Mouse (Mus musculus) frontal cortex, postnatal 10 days (tissue): ENCODE results near the gene Cabp2.
"Not testable (repeated sequence)": the region's sequence is repeated elsewhere in the genome, so short reads cannot be mapped to it uniquely, and the experiment has no call there.

ENCODE experiments used
- DNase-seq, 2 experiments: peaks; one replicate each; pipeline ENCODE4 v3.0.0; 2022; ENCODE audit warnings: low spot score in 2 of 2, mixed read lengths in 1 of 2

Gene Cabp2

DNA sequence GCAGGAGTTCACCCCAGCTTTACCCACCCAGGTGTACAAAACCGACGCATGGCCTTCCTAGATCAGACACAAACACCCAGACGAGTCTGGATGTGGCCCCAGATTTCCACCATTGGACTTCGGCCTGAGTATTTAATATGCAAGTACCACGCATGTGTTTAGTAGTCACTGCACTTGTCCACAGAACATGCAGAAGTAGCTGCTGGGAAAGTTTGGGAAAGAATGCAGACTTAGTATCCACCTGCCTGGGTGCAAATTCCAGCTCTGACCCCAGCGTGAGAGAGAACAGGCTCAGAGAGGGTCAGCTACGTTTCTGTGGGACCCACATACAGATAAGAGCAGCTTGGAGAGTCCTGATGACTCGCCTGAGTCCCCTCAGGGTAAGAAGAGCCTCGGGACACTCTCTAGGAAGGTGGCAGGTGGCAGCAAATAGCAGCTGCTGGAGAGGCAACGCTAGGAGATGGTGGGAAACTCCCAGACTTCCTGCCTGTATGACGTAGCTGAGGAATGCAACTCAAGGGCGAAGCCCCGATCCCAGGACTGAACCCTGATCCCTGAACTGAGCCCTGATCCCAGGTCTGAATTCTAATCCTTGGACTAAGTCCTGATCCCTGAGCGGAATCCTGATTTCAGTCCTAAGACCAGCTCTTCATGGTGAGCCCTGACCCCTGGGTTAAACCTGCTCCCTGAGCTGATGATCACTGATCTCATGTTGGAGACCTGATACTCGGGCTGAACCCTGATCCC, 25.3 kb upstream of the Cabp2 start:
- no peak for DNase-seq

DNA sequence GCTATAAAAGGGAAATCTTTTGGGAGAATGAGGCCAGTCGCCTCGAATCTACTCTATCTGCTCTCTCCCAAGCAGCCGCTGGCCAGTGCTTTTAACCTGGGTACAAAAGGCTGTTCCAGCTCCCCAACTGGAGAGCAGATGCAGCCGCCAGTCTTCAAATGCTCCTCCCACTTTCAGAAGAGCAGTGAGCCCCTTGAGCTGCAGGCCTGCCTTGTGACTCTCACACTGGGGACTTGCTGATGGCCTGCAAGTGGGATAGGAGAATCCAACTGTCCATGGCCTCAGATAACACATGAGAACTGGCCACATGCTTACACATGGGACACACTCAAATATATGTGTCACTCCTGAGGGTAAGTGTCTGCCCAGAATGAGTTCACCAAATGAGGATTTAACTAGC, 24.7 kb upstream of the Cabp2 start:
- DNase-seq = no peak

DNA sequence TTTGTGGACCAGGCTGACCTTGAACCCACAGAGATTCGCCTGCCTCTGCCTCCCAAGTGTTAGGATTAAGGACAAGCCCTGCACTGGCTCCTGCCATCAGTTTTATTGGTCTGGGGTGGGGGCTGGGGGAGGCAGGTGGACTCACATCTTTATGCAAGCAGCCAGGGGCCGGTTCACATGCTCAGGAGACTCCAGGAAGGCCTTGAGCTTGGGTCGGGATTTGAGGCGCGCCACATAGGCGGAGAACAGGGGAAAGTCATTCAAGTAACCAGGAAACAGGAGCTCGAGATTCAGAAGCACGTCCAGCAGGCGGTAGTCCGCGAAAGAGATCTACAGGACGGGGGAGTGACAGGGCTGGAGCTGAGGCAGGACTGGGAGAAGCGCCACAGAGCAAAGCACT, 24.0 kb upstream of the Cabp2 start:
- no peak for DNase-seq

DNA sequence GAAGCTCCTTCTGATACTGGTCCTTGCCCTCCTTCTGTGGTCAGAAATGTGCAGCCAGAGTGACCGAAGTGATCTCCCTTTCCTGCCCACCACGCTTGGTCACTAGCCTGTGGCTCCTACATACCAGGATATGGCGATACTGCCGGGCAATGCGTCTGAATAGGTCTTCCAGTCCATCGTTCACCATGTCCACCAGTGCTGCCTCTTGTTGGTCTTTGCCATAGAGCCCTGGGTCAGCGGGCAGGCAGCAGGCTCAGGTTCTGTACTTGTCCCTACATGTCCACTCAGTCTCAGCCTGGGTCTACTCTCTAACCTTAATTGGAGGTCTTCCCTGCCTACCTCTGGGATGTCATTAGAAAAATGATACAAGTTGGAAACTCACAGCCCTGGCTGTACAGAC, 23.4 kb upstream of the Cabp2 start:
- DNase-seq = no peak

DNA sequence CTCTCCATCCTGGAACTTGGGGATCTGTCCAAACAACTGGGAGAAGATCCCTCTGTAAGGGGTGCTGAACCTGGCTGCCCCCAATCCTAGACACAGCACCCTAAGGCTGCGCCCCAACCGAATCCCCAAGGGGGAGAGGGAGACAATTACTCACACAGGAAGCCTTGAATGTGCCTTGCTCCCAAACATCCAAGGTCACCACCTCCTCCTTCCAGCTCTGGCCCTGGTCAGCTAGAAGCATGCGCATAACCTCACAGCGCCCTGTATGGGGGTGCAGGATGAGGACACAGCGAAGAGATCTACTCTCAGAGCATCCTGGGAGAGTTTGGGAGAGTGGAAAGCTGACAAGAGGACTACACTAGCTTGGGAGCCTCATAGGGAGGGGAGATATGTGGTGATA, 22.8 kb upstream of the Cabp2 start:
- no peak for DNase-seq

DNA sequence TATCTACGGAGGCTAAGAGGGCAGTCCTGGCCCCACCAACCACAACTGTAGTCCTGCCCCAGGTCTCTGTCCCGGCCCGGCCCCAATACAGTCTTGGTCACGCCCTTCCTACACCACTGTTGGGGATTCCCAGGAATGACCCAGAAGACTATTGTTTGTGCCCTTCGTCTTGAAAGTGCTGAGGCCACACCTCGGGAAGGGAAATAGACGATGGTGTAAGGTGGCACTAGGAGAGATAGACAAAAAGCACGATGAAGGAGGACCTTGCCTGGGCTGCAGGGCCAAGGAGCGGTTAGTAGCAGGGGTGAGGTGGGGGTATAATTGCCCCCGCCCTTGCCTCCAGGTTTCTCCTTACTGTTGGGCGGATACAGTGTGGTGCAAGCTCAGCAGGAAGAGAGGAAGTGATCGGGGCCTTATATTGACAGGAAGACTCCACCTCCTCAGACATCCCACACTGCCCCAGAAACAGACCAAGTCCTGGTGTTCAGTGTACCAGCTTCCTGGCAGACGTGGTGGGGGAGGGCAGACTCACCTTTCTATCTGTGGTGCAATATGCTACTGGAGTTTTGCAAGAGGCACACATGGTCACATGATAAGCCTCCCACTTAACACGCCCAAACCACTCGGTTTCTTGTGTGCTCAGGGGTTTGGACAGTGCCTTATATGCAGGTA, 22.2 kb upstream of the Cabp2 start, which contains the start of gene Gstp3:
Gene Gstp3 (minus strand): TSS at position 501 of the 672 bp plus-strand sequence.
- DNase-seq = no peak

DNA sequence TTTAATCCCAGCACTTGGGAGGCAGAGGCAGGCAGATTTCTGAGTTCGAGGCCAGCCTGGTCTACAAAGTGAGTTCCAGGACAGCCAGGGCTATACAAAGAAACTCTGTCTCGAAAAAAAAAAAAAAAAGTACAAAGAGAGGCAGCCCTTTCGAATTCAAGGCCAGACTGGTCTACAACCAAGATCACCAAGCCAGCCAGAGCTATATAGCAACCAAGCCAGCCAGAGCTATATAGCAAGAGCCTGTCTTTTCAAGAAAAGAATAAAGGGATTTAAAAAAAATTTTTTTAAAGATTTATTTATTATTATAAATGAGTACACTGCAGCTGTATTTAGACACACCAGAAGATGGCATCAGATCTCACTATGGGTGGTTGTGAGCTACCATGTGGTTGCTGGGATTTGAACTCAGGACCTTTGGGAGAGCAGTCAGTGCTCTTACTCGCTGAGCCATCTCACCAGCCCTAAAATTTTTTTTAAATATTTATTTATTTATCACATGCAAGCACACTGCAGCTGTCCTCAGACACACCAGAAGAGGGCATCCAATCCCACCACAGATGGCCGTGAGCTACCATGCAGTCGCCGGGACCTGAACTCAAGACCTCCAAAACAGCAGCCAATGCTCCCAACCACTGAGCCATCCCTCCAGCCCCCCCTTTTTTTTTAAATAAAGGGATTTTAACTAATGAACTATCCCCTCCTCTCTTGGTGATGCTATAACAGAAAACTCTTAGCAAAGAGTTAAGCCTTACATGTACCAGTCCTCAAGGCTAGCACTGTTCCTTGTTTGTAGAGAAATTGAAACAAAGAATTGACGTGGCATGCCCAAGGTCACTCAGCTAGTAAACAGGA, 21.1 kb upstream of the Cabp2 start:
- not testable (repeated sequence) for DNase-seq

DNA sequence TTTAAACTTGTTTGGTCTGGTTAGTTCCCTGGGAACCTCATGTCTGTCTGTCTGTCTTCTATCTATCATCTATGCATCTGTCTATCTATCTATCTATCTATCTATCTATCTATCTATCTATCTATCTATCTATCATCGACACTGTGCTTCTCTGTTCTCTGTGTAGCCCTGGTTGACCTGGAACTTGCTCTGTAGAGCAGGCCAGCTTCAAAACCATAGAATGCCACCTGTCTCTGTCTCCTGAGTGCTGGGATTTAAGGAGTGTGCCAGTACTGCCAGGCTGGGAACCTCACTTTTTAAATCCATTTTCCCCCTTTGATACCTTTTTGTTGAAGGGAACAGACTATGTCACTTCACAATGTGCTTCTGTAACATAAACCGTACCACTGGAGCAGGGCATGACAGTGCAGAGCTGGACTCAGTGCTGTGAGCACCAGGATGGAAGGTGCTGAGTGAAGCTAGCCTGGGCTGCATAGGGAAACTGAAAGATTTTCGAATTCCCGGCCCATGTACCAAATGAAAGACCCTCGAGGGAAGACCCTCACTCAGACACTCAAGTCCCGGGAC, 20.4 kb upstream of the Cabp2 start:
- no peak for DNase-seq

DNA sequence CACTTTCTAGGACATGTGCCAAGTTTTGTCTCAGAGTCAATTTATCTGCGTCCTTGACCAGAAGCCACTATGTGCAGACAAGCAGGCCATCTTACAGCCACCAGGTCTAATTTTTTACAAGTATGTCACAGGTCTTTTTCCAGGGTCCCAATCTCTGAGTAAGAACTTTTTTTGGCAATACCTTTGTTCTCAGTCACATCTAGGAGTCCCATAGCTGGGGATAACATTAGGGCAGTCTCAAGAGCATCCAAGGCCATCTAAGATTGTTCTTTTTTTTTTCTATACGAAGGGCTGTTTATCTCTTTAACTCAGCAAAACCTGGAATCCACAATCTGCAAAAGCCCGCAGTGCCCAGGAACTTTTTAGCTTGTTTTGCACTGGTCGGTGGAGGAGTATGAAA, 18.0 kb upstream of the Cabp2 start:
- not testable (repeated sequence) for DNase-seq

DNA sequence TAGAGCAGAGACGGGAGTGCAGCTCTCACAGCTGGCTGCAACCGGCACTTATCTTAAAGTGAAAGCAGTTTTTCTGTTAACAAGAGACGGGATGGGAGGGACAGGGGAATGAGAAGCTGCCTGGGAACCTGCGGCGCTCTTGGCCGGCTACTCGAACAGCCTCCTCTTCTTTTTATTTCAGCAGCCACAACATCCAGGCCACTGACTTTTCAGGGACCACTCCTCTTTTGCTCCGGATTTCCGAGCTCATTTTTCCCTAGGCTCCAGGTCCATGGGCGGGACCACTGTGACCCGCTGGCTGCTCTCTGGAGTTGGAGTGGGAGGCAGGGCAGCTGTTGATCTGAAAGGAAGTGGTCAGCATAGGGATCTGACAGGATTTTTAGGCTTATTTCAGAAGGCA, 16.9 kb upstream of the Cabp2 start:
- DNase-seq = not testable (repeated sequence)

DNA sequence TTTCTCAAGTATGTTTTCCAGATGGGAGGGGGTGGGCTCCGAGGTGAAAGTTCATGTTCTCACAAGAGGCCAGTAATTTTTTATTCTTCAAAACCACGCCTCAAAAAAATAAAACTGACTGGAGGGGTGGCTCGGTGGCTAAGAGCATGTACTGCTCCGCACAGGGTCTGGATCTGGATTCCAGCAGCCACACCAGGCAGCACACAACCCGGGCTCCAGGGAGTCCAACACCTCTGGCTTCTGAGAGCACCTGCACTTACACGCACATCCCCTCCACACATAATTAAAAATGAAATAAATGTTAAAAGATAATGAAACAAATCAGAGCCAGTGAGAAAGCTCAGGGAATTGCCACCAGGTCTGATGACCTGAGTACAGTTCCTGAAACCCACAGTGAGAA, 15.1 kb upstream of the Cabp2 start:
- no peak for DNase-seq

DNA sequence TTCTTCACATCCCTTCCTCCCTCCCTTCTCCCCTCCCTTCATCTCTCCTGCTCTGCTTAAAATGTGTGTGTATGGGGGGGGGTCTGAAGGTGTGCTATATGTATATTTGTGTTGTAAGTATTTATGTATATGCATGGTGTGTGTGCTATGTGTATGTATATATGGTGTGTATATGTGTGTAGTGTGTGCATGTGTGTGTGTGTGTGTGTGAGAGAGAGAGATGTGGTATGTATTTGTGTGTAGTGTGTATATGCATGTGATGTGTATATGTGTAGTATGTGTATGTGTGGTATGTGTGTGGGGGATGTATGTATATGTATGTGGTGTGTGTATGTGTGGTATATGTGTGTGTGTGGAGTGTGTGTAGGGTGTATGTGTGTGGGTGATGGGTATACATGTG, 14.5 kb upstream of the Cabp2 start:
- DNase-seq = no peak

DNA sequence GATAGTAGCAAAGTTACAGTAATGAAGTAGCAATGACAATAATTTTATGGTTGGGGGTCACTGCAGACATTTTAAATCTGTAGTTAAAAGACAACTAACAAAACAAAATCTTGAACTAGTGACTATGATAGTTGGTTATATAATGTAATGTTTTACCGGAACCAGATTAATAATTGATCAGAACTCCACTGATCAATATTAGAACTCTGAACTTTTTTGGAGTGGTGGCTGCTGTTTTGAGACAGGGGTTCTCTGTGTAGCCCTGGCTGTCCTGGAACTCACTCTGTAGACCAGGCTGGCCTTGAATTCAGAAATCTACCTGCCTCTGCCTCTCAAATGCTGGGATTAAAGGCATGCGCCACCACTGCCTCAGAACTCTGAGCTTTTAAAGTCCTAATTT, 13.1 kb upstream of the Cabp2 start:
- not testable (repeated sequence) for DNase-seq

DNA sequence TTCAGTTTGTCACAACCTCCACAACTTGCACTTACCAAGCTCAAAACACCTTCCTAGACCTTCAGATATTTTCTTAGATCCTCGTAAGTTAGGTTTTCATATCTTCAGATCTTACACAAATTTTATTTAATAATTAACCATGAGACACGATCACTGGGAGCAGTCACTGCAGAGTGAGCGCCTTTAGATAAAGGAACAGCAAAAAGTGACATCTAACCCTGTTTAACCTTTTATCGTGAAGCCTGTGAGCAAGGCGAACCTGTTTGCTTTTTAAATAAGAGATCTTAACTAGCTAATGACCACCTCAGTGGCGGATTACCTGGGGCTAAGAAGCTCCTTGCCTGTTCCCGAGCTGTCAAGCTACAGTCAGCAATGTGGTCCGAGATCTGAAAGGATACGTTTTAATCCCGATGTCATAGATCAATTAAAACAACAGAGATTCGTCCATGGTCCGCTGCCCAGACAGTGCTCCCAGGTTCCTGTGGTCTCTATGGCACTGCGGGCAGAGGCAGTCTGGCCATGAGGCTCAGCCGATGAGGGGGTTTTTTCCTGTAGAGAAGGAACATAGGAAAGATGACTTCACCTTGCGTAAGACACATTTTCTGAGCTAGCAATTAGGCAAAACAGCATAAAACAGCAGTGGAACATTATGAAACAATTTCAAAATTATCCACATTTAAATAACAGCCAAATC, 12.5 kb upstream of the Cabp2 start:
- no peak for DNase-seq

DNA sequence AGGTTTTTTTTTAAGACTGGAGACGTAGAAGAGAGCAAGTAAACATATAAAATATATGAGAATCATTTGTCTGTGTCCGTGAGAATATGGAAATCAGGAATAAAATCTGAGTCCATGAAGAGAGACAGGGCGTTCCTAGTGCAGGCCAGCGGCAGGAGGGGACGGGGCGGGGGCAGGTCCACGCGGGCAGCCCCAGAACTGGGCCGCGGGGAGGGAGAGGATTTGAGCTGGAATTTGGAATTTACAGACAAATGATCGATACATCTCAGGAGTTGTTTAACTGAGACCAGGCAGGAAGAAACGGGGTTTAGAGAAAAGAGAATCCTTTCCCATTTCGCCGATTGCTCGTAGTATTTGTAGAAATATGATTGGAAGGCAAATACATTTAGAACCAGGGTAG, 11.1 kb upstream of the Cabp2 start:
- no peak for DNase-seq

DNA sequence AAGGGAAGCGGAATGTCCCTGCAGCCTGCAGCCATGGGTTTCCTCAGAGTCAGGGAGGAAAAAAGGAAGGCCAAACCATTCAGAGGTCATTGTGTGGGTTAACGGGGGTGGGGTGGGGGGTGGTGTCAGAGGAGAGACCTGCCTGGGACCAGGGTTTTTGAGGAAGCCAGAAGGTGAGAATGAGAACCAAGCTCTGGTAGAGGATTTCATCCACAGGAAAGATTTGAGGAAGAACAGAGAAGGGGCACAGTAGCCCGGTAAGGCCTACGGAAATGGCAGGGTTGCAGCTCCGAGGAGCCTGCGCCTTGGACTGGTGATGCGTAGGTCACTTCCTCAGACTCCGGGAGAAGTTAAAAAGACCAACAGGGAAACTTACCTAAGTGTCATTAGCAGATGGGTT, 10.6 kb upstream of the Cabp2 start:
- DNase-seq = no peak

DNA sequence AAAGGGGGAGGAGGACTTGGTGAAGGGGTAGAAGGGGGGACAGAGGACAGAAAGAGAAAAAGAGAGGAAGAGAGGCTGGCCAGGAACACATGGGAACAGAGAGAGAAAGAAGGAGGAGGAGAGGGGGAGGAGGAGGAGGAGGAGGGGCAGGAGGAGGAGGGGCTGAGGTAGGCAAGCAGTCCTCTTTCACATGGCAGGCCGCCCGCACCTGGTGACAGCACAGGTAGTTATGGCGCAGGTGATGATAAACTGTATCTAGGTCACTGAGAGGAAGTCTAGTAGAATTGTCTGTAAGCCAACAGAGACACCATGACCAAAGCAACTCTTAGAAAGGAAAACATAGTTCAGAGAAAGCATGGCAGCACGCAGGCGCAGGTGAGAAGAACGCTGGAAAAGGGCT, 10.0 kb upstream of the Cabp2 start:
- DNase-seq = no peak

DNA sequence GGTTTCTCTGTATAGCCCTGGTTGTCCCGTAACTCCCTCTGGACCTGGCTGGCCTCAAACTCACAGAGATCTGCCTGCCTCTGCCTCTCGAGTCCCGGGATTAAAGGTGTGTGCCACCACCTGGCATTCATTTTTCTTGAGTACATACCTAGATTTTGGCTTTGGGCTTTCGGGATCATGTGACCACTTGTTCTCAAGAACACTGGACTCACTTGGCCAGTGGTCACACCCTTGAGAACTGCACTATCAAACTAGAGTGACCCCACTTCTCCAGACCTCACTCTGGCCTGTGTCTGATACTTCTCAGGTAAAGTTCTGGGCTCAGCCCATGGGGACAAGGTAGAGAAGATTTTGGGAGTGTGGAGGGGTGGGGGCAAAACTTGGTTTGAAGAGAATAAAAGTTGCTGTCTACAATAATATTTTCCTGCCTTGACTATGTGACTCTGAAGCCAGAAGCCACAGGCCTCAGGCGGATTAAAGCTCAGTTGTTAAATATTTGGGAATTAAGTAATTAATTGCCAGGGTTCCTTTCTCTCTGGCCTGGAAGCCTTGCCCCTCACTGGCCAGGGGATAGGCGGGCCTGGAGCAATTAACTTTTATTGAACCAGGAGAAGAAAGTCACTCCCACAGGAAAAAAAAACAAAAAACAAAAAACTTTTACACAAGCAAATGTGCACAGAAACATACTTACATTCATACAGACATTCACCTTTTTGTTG, 8.5 kb upstream of the Cabp2 start:
- no peak for DNase-seq

DNA sequence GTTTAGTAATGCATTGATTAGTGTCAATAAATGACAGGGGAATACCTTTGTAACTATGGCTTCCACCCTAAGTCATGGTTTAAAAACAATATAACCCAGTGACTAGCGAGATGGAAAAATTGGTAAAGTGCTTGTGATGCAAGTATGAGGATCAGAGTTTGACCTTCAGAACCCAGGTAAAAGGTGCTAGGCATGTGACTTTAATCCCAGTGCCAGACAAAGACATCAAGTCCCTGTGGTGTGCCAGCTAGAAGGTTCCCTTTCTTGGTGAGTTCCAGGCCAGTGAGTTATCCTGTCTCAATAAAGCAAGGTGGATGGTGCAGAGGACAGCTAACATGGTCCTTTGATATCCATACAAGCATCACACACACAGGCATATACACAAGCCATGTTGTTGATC, 5.8 kb upstream of the Cabp2 start:
- DNase-seq = no peak

DNA sequence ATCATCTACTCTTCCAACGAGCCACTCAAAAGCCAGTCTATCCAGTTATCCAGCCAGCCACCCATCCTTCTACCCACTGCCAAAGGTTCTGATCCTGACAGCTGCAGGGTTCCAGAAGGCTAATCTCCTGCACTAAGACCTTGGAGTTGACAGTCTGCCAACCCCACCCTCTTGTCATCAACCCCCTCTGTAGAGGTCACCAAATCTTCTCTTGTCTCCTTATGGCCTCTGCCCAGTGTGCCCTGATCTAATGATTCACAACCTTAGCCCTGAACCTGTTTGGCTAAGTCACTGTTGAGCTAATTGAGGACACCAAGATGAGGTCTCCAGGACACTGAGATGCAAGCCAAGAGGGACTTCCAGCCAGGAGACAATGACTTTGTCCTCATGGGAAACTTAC, 1.8 kb upstream of the Cabp2 start:
- DNase-seq = no peak

DNA sequence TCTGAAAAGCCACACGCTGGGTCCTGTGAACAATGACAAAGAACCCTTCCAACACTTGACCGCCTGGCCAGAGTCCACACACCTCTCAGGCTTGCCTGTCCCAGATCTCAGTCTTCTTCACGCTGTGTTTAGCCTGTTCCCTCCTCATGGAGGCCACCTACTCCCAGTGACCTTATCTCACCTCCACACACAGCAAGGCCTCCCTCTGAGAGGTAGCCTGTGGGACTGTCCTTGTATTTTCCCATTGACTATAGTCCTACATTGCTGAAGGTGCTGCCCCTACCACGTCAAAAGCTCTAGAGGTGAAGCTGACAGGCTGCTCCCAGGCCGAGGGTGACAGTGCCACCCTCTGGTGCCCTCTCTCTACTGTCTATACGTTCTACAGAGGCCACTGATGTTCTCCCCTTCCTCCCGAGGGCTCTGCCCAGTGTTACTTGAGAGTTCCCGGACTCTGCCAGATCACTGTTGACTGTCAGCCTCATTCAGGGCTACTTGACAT, 818 bp upstream of the Cabp2 start:
- DNase-seq = no peak
